Mouse (Mus musculus) monocyte, adult 2 months (primary cell): ENCODE measurements around the gene Vegfa.

Experiments used
- DNase-seq, 2 experiments: peaks; one replicate each; pipeline ENCODE4 v3.0.0; 2022; ENCODE audit warnings: low spot score in 2 of 2, low read depth in 1 of 2

Gene Vegfa

DNA sequence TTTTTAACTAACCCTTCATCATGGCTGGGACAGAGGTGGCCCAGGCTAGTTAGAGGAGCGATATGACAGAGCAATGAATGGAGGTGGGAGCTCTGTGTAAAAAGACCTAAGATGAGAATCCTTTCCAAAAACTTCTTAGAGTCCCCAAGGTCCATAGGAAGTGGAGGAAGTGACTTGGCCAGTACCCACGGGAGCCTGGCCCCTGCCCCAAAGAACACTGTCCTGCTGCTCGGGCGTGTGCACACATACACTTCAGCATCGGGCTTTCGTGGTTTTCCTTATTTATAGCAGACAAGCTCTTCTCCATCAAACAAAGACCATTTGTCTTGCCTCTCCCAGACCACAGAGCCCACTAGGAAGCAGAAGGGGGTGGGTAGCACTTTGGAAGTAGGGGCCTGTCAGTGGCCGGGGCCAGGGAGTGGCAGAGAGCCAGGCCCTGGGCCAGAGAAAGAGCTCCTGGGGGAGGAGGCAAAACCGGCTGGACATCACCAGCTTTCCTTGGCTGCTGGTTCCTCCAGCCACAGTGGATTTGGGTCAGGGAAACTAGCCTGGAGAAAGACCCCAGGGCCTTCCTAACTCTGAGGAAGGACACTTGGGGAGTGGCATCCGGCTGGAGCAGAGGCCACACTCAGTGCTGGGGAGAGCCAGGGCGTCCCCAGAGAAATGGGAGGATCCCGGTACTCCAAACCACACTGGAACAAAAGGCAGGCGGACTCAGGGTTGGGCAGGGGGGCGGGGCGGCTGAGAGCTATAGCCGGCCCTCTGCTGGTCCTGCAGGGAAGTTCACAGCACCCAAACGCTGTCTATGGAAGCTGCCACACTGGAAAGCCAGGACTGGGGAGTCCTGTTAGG lies 4.9 kb downstream of the Vegfa start:
- no peak for DNase-seq

DNA sequence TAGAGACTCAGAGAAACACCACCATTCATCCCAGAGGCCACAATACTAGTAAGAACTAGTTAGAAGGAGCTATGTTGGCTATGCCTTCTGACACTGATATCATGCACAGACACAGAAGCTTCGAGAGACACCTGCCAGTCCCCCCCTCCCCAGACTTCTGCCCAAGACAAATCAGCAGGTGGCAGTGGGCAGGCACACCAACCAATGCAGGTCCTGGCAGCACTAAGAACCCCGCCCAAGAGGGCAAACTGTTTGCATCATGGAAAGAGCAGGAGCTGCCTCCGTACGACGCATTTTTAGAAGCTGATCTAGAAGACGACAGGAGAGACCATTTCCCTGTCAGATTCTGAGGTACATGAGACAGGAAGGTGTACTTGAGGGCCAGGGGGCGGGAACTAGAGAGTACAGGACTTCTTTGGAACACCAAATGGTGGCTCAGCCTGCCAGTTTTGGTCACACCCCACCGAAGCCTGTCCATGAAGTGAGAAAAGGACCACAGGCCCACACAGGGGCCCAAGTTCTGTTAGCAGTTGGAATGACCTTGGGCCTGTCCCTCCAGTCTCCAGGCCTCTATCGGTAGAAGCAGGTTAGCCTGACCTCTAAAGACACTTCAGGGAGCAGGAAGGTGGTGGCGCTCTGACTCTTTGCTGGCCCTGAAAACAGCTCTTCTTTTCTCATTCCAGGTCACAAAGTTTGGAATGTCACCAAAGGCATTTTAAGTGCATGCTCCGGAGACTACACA lies 6.1 kb downstream of the Vegfa start:
- DNase-seq, result no peak

- DNase-seq, result no peak
Measured at GRCm38 (mm10) chr17:46025207-46025606, 7.0 kb downstream of the Vegfa start.

DNA sequence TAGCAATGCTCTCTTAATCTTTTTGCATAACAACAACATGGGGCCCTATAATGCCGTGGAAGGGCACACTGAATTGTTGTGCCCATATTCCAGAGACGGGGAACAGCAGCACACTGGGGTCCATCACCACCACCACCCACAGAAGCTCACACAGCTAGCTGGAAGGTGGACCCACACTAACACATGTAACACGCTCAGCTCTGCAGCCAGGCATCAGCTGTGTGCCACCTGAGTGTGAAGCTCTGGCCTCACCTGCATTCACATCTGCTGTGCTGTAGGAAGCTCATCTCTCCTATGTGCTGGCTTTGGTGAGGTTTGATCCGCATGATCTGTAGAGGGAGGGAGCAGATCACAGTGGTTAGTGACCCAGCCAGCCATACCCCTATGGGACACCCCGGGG lies 8.0 kb downstream of the Vegfa start:
- no peak for DNase-seq

DNA sequence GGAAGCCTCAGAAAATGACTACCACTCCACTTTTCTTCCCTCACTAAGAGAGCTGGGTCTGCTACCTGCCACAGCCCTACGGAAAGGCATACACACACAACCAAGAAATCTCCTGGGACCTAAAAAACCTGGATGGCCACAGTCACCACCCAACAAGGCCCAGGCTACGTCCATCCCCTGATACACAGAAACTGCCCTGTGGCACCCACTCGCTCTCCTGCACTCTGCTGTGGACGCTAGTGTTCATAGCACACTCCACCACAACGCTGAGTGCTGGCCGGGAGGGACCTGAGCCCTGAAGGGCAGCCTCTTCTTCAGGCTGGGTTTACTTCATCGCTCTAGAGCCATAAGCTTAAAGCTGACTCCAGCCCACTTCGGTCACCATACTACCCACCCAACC lies 8.6 kb downstream of the Vegfa start:
- no peak for DNase-seq

DNA sequence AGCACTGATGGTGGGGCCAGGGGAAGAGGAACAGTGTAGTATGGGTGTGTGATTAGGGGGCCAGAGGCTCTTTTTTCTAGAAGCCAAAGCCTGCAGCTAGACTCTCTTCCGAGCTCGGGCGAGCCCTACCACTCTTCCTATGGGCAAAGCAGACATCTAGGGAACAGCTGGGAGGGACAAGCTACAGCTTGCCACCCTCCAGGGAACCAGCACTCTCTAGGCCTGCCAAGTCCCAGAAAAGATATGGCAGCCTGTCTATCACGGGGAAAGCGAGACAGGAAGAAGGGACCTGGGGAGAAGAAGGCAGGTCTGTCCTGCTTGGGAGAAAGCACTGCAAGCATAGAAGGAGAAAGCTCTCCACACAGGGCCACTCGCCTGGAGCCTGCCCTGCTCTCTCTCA lies 9.2 kb downstream of the Vegfa start:
- no peak for DNase-seq

GRCm38 (mm10) chr17:46022427-46022826 lies 9.7 kb downstream of the Vegfa start:
- no peak for DNase-seq

DNA sequence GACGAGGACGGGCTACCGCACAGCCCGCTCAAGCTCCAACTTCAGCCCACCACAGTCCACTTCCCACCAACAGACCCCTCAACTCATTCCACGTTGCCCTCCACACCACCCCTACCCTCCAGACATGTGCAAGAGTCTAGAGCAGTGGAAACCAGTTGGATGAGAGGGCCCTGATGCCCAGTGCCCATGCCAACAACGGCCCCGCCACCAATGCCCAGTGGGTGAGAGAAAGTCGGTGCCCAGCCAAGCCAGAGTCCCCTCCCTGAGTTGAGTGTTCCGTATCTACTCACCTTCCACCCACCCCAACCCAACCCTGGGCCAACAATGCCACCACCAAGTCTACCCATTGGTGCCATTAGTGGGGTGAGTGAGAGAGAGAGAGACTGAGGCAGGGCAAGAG lies 10.4 kb downstream of the Vegfa start:
- DNase-seq, result no peak

- no peak for DNase-seq
Measured at GRCm38 (mm10) chr17:46021173-46021572, 11.0 kb downstream of the Vegfa start.

- DNase-seq, result no peak
Measured at GRCm38 (mm10) chr17:46020579-46020978, 11.6 kb downstream of the Vegfa start.

DNA sequence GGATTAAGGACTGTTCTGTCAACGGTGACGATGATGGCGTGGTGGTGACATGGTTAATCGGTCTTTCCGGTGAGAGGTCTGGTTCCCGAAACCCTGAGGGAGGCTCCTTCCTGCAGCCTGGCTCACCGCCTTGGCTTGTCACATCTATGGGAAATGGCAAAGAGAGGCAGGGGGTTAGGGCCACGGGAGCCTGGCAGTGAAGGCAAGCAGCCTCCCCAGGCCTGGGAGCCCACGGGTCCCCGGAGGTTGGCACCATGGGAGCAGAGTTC lies 13.5 kb downstream of the Vegfa start:
- DNase-seq, result no peak

DNA sequence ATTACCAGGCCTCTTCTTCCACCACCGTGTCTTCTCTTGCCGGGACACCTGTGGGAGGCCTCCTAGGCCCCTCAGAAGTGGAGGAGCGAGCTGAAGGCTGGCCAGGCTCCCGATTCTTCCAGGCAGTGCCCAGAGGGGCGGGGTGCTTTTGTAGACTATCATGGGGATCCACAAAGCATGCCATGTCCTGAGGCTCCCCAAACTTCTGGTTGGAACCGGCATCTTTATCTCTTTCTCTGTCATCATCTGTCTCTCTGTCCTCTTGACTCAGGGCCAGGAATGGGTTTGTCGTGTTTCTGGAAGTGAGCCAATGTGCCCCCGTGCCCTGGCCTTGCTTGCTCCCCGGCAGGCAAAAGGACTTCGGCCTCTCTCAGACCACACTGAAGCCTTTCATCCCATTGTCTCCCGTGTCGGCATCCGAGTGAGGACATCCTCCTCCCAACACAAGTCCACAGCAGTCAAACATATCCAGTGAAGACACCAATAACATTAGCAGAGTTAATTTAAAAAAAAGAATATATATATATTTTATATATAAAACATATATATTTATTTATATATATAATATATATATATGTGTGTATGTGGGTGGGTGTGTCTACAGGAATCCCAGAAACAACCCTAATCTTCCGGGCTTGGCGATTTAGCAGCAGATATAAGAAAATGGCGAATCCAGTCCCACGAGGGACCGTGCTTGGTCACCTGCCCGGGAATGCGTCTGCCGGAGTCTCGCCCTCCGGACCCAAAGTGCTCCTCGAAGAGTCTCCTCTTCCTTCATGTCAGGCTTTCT lies 14.0 kb downstream of the Vegfa start:
- no peak for DNase-seq

DNA sequence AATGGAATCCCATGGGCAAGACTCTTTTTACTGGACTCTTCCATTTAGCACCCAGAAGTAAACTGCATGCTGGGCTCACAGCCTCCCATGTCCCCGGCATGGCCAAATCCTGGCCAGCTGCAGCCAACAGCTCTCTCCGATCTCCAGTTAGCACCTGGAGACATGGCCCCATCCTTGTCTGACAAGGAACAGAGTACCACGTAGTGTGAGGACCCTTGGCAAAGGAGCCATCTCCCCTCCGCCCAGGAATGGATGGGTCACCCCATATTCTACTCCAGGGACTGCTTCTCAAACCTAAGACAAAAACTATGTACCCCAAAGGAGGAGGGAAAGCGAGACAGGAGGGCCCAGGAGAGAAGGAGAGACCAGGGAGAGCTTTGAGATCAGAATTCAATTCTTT lies 15.6 kb downstream of the Vegfa start:
- no peak for DNase-seq

DNA sequence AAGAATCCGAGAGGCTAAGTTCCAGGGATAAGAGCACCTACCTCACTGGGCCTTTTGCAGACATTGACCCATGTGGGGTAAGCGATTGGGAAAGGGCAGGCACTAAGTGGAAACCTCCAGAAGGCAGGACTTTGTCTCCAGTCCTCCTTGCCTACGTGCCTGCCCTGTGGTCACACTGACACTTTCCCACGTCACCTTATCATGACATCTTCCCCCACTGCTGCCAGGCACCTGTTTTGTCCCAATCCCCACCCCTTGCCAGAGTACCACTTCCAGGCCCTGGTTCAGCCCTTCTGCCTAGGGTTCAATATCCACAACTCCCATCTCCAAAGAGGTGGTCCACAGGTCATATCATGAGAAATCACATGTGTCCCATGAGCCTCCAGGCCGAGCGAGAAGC lies 16.2 kb downstream of the Vegfa start:
- DNase-seq, result no peak

GRCm38 (mm10) chr17:46014935-46015334 lies 17.2 kb downstream of the Vegfa start:
- DNase-seq, result no peak

DNA sequence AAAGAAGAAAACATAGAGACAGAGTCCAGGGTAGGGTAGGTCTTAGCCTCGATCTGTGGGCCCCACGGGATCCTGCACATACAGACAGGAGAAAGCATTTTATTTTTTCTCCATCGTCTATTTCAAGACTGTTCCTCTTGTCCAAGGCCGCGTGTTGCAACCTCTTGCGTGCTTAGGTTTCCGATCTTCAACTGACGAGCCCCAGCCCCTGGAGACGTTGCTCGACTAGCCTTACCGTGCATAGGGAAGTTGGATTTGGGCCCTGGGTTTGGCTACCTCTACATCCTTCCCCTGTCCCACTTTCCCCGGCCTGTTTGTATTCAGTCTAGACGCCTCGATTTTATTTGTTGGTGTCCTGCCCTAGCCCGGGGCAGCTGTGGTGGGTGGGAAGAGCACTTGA lies 18.6 kb downstream of the Vegfa start:
- DNase-seq, result no peak

GRCm38 (mm10) chr17:46012211-46012610 lies 20.0 kb downstream of the Vegfa start:
- DNase-seq, result no peak

- no peak for DNase-seq
Measured at GRCm38 (mm10) chr17:46010462-46010861, 21.7 kb downstream of the Vegfa start.

GRCm38 (mm10) chr17:46009182-46009581 lies 23.0 kb downstream of the Vegfa start:
- DNase-seq, result no peak

DNA sequence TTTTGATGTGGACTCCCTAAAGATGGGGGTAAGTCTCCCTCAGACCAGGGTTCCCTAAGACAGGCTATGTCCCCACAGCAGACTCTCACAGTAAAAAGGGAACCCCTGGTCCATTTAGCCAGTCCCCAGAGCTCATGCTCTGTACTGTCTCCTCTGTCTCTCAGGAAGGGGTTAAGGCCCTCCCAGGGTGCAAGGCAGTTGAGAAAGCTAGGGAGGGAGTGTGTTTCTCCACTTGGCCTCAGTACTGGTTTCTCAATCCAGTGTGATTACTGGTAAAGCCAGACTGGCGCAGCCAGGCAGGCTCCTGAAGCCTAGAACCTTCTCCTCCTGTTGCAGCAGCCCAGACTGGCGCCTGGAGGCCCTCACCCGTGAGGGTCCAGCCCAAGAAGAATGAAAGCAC lies 26.7 kb downstream of the Vegfa start:
- DNase-seq, result no peak

GRCm38 (mm10) chr17:46004482-46004881 lies 27.7 kb downstream of the Vegfa start:
- DNase-seq, result no peak
